Mouse (Mus musculus): ENCODE results near the gene Olfr522. TPM values are rescaled to one million over a fixed set of nuclear protein-coding genes. Genes with fewer than 3 reads are reported as not detected.

Olfr522 gene
- polyA plus RNA-seq, 1 experiment from 2014 or later = not detected

DNA sequence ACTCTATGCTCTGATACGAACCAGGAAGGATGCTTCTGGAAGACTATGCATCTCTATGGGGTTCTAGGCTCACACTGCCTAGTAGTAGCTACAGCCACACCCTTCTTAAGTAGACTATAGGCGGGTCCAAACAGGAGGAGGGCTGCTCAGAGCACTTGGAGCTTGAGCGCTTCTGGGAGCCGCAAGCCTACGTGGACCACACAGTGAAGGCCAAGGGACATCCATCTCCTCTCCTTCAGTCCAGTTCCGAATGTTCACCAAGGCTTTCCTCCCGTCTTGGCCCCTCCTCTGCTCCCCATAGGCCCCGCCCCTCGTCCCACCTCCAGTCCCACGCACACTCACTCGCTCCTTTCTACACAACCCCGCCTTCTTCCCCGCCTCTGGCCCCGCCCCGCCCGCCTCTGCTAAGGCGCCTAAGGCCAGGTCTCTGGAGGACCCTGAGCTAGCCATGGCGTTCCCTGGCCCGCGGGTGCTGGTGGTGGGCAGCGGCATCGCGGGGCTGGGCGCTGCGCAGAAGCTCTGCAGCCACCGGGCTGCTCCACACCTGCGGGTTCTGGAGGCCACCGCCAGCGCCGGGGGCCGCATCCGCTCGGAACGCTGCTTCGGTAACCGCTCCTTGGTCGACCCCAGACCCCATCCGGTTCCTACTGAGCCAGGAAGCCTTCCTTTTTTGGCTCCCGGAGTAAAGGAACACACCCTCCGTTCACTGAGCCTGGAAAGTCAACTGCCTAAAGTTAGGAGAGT is 39.1 kb downstream of the Olfr522 start:
- peaks cover 4% of the 10 kb centered on the region for H3K4me1 ChIP-seq (ENCODE audit: control insufficient read depth, insufficient read depth, low read length)
- 2% methylated on average over 40 of the region's 40 CpGs for WGBS
- H3K27ac ChIP-seq (ENCODE audit: low read depth, low read length) = no peak overlapping the region
- H3K9me3 ChIP-seq (ENCODE audit: control insufficient read depth, low read length) = no peaks in the 10 kb centered on the region
- H3K36me3 ChIP-seq (ENCODE audit: control insufficient read depth, insufficient read depth, low read length) = peaks cover 14% of the 10 kb centered on the region; the same call in 1 of the 2 replicates
- H3K4me2 ChIP-seq (replicated peaks; ENCODE audit: low read depth, low read length) = peak overlapping the region; percentile 81
- H3K4me3 ChIP-seq (ENCODE audit: low read length) = peak overlapping the region; percentile 65
- no peaks in the 10 kb centered on the region for H3K27me3 ChIP-seq (ENCODE audit: control insufficient read depth, insufficient read depth, low read length)
- ATAC-seq (ENCODE audit: low FRiP score, low TSS enrichment) = peak; percentile 99
- H3K9ac ChIP-seq (ENCODE audit: low read depth, low read length) = peak overlapping the region; percentile 77

DNA sequence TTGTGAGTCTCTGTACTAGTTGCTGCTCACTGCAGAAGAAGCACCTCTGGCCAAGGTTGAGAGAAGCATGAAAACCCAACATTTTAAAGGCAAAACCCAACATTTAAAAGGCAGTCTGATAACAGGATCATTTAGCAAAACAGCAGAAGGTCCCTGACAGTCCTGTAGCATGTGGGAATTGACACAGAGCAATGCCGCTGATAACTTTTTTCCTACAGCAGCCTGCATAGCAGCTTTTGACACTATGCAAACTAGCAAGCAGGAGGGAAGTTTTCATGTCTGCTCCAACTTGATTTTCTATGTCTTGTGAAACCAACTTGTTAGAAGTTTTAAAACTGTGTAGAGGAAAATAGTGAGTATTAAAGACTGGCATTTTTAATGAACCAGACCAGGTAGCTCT is 40.2 kb downstream of the Olfr522 start:
- no peak overlapping the region for H3K4me2 ChIP-seq (replicated peaks; ENCODE audit: low read depth, low read length)
- H3K36me3 ChIP-seq (ENCODE audit: control insufficient read depth, insufficient read depth, low read length) = peaks cover 4% of the 10 kb centered on the region; the same call in 1 of the 2 replicates
- H3K9me3 ChIP-seq (ENCODE audit: control insufficient read depth, low read length) = no peaks in the 10 kb centered on the region
- no peak overlapping the region for H3K27ac ChIP-seq (ENCODE audit: low read depth, low read length)
- H3K9ac ChIP-seq (ENCODE audit: low read depth, low read length) = no peak overlapping the region
- no peak overlapping the region for H3K4me3 ChIP-seq (ENCODE audit: low read length)
- 95% methylated on average over 1 of the region's 1 CpGs for WGBS
- no peak for ATAC-seq (ENCODE audit: low FRiP score, low TSS enrichment)
- no peaks in the 10 kb centered on the region for H3K27me3 ChIP-seq (ENCODE audit: control insufficient read depth, insufficient read depth, low read length)
- peaks cover 4% of the 10 kb centered on the region for H3K4me1 ChIP-seq (ENCODE audit: control insufficient read depth, insufficient read depth, low read length)

DNA sequence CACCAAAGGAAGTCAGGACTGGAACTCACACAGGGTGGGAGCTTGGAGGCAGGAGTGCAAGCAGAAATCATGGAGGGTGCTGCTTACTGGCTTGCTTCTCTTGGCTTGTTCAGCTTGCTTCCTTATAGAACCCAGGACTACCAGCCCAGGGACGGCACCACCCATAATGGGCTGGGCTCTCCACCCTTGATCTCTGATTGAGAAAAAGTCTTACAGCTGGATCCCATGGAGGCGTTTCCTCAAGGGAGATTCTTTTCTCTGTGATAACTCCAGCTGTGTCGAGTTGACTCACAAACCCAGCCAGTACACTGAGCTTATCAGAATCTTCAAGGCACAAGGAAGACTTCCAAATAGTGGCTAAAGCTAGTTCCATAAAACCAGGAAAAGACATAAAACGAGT is 41.8 kb downstream of the Olfr522 start:
- H3K27me3 ChIP-seq (ENCODE audit: control insufficient read depth, insufficient read depth, low read length) = no peaks in the 10 kb centered on the region
- ATAC-seq (ENCODE audit: low FRiP score, low TSS enrichment) = no peak
- H3K4me3 ChIP-seq (ENCODE audit: low read length) = no peak overlapping the region
- WGBS = 43% methylated on average over 4 of the region's 4 CpGs
- peaks cover 4% of the 10 kb centered on the region for H3K4me1 ChIP-seq (ENCODE audit: control insufficient read depth, insufficient read depth, low read length)
- H3K9ac ChIP-seq (ENCODE audit: low read depth, low read length) = no peak overlapping the region
- H3K4me2 ChIP-seq (replicated peaks; ENCODE audit: low read depth, low read length) = no peak overlapping the region
- H3K36me3 ChIP-seq (ENCODE audit: control insufficient read depth, insufficient read depth, low read length) = no peaks in the 10 kb centered on the region
- H3K9me3 ChIP-seq (ENCODE audit: control insufficient read depth, low read length) = no peaks in the 10 kb centered on the region
- no peak overlapping the region for H3K27ac ChIP-seq (ENCODE audit: low read depth, low read length)

DNA sequence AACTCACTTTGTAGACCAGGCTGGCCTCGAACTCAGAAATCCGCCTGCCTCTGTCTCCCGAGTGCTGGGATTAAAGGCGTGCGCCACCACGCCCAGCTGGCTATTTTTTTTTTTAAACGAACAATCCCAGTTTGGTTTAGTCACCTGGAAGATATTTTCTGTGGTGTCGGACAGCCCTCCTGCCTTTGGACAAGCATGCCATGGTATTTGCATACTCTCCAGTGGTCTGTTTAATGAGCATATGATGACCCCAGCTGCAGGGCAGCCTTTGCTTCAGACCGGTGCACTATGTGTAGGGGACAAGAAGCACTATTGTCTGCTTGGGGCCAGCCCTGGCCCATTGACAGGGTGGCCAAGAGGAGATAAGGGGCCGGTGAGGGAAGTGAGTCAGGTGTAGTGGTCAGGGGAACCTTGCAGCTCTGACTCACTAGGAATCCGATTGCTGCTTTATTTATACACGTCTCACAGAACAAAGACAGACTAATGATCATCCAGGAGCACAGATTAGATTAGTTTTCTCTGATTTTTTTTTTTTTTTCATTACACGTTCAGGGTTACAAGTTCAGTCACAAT is 43.1 kb downstream of the Olfr522 start:
- Histone ChIP-seq H3K4me2 (replicated peaks; ENCODE audit: low read depth, low read length) (no peak overlapping the region), H3K4me3 (ENCODE audit: low read length) (no peak overlapping the region), H3K27ac (ENCODE audit: low read depth, low read length) (no peak overlapping the region), H3K27me3 (ENCODE audit: control insufficient read depth, insufficient read depth, low read length) (no peaks in the 10 kb centered on the region), H3K36me3 (ENCODE audit: control insufficient read depth, insufficient read depth, low read length) (no peaks in the 10 kb centered on the region), H3K9ac (ENCODE audit: low read depth, low read length) (no peak overlapping the region), H3K9me3 (ENCODE audit: control insufficient read depth, low read length) (no peaks in the 10 kb centered on the region), H3K4me1 (ENCODE audit: control insufficient read depth, insufficient read depth, low read length) (peaks cover 4% of the 10 kb centered on the region; the same call in 1 of the 2 replicates)
- ATAC-seq (ENCODE audit: low FRiP score, low TSS enrichment) = no peak
- 85% methylated on average over 13 of the region's 13 CpGs for WGBS

DNA sequence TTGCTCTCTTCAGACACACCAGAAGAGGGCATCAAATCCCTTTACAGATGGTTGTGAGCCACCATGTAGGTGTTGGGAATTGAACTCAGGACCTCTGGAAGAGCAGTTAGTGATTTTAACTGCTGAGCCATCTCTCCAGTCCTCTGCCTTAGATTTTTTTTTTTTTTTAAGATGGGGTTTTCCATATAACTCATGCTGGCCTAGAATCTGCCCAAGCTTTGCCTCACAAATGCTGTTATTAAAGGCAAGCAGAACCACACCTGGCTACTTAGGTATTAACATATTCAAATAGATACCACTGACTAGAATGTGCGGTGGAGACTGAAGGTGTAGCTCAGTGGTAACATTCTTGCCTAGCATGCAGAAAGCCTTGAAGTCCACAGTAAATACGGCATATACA is 44.1 kb downstream of the Olfr522 start:
- Histone ChIP-seq H3K4me2 (replicated peaks; ENCODE audit: low read depth, low read length) (no peak overlapping the region), H3K27ac (ENCODE audit: low read depth, low read length) (no peak overlapping the region), H3K9me3 (ENCODE audit: control insufficient read depth, low read length) (no peaks in the 10 kb centered on the region), H3K27me3 (ENCODE audit: control insufficient read depth, insufficient read depth, low read length) (no peaks in the 10 kb centered on the region), H3K4me1 (ENCODE audit: control insufficient read depth, insufficient read depth, low read length) (peaks cover 4% of the 10 kb centered on the region; the same call in 1 of the 2 replicates), H3K4me3 (ENCODE audit: low read length) (no peak overlapping the region), H3K9ac (ENCODE audit: low read depth, low read length) (no peak overlapping the region), H3K36me3 (ENCODE audit: control insufficient read depth, insufficient read depth, low read length) (no peaks in the 10 kb centered on the region)
- 89% methylated on average over 2 of the region's 2 CpGs for WGBS
- ATAC-seq (ENCODE audit: low FRiP score, low TSS enrichment) = no peak

DNA sequence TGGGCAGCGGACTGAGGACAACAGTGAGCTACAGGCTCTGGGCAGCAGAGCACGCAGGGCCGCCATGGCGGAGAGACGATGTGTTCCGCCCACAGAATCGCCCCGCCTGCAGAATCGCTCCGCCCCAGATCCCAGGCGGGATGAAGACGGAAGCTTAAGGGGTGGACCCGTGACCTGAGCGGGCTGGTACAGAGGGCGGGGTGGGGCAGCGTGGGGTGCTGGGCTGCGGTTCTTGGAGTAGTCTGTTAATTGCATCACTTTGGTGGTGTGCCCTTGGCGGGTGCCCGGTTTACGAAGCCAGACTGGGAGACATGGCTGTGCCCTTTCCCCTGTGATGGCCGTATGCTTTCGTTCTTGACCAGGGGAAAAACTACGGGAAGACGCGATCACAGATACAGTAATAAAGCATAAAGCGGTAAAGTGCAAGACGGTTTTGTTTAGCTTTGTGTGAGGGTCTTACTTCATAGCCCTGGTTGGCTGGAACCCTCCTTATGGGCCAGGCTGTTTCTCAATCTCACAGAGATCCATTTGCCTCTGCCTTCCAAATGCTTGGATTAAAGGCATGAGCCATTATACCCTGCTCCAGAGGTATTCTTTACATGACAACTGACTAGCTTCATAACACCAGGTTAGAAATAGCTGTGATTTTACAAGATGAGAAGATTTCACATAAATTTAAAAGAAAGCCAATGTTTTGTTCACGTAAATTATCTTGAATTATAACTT is 48.1 kb downstream of the Olfr522 start, which contains the start of gene Echs1:
TSS of gene Echs1 (minus strand) at position 148 of the 726 bp plus-strand sequence.
- Histone ChIP-seq H3K27me3 (ENCODE audit: control insufficient read depth, insufficient read depth, low read length) (no peaks in the 10 kb centered on the region), H3K9me3 (ENCODE audit: control insufficient read depth, low read length) (no peaks in the 10 kb centered on the region), H3K9ac (ENCODE audit: low read depth, low read length) (peak within 1 kb of the TSS; percentile 81), H3K4me1 (ENCODE audit: control insufficient read depth, insufficient read depth, low read length) (no peaks in the 10 kb centered on the region), H3K36me3 (ENCODE audit: control insufficient read depth, insufficient read depth, low read length) (peaks cover 14% of the 10 kb centered on the region), H3K4me2 (replicated peaks; ENCODE audit: low read depth, low read length) (peak within 1 kb of the TSS; percentile 70), H3K4me3 (ENCODE audit: low read length) (peak within 1 kb of the TSS; percentile 81), H3K27ac (ENCODE audit: low read depth, low read length) (peak within 1 kb of the TSS; percentile 88)
- ATAC-seq (ENCODE audit: low FRiP score, low TSS enrichment) = peak; percentile 96
- 4% methylated on average over 28 of the region's 28 CpGs for WGBS

DNA sequence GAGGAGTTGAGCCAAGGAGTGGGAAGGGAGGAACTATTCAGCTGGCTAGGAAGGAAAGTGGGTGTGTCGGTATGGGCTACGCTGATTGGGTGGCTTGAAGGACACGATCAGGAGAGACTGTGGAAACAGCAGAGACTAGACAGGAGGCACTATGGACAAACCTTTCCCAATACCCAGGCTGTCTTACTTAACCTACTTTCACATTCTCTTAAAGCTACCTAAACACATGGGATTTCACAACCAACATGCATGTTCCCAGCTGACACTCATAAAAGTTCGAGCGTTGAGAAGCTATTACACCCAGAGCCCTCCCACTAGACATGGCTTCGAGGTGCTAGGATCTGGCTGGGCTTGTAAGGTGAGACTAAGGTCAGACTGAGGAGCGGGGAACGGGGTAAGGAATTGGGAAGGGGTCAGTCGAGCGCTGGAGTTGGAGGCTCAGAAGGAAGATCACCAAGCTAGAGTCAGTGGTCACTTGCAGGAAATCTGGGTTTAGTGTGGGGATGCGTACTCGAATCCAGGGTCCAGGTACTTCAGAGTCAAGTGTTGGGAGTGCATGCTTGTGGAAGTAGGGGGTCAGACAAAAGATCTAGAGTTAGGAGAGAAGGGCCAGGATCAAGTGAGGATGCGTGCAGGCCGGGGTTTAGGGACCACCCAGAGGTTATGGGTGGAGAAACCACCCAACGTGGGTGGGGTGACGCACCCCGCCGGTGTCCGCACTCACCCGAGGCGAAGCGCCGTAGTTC is 48.8 kb downstream of the Olfr522 start, which contains the start of gene Paox:
TSS of gene Paox (plus strand) at position 217 of the 746 bp plus-strand sequence.
- no peaks in the 10 kb centered on the region for H3K9me3 ChIP-seq (ENCODE audit: control insufficient read depth, low read length)
- peak within 1 kb of the TSS; percentile 70 for H3K4me2 ChIP-seq (replicated peaks; ENCODE audit: low read depth, low read length)
- H3K27me3 ChIP-seq (ENCODE audit: control insufficient read depth, insufficient read depth, low read length) = no peaks in the 10 kb centered on the region
- peak within 1 kb of the TSS; percentile 81 for H3K9ac ChIP-seq (ENCODE audit: low read depth, low read length)
- peak within 1 kb of the TSS; percentile 81 for H3K4me3 ChIP-seq (ENCODE audit: low read length)
- WGBS = 1% methylated on average over 23 of the region's 23 CpGs
- H3K27ac ChIP-seq (ENCODE audit: low read depth, low read length) = peak within 1 kb of the TSS; percentile 88
- ATAC-seq (ENCODE audit: low FRiP score, low TSS enrichment) = peak; percentile 75
- peaks cover 20% of the 10 kb centered on the region for H3K36me3 ChIP-seq (ENCODE audit: control insufficient read depth, insufficient read depth, low read length)
- no peaks in the 10 kb centered on the region for H3K4me1 ChIP-seq (ENCODE audit: control insufficient read depth, insufficient read depth, low read length)

DNA sequence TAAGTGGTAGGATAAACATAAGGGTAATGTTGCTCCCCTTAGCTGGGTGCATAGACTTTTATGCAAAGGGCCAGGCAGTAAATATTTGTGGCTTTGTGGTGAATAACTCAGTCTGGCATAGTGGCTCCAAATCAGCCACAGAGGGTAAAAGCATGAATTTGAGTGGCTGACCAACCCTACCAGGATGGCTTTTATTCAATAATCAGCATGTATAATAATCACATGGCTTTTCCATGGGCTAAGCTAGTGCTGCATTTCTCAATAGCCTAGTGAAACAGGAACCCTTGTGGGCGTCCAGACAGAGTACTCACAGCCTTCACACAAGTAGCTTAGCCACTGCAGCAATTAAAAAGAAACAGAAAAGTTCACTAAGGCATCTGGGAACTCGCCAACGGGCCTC is 52.6 kb downstream of the Olfr522 start:
- Histone ChIP-seq H3K36me3 (ENCODE audit: control insufficient read depth, insufficient read depth, low read length) (peaks cover 57% of the 10 kb centered on the region), H3K9ac (ENCODE audit: low read depth, low read length) (no peak overlapping the region), H3K27ac (ENCODE audit: low read depth, low read length) (no peak overlapping the region), H3K9me3 (ENCODE audit: control insufficient read depth, low read length) (no peaks in the 10 kb centered on the region), H3K27me3 (ENCODE audit: control insufficient read depth, insufficient read depth, low read length) (no peaks in the 10 kb centered on the region), H3K4me1 (ENCODE audit: control insufficient read depth, insufficient read depth, low read length) (no peaks in the 10 kb centered on the region), H3K4me2 (replicated peaks; ENCODE audit: low read depth, low read length) (no peak overlapping the region), H3K4me3 (ENCODE audit: low read length) (no peak overlapping the region)
- 80% methylated on average over 3 of the region's 3 CpGs for WGBS
- ATAC-seq (ENCODE audit: low FRiP score, low TSS enrichment) = no peak
